Mouse (Mus musculus) colon, adult 2 months (tissue): ENCODE data around the gene Rtn3. TPM values are rescaled to one million over a fixed set of nuclear protein-coding genes. Genes with fewer than 3 reads are reported as not detected.

Experiments used
- polyA plus RNA-seq: library from polyadenylated mRNA; depleted of rRNA; stranded (reverse); fragments of >200 nt; gene quantifications from 2 replicates; pipeline ENCODE4 v1.2.3, GENCODE M21; 2012; rRNA removed

Gene Rtn3
- 74.8 and 101 TPM in 2 replicates for polyA plus RNA-seq

DNA sequence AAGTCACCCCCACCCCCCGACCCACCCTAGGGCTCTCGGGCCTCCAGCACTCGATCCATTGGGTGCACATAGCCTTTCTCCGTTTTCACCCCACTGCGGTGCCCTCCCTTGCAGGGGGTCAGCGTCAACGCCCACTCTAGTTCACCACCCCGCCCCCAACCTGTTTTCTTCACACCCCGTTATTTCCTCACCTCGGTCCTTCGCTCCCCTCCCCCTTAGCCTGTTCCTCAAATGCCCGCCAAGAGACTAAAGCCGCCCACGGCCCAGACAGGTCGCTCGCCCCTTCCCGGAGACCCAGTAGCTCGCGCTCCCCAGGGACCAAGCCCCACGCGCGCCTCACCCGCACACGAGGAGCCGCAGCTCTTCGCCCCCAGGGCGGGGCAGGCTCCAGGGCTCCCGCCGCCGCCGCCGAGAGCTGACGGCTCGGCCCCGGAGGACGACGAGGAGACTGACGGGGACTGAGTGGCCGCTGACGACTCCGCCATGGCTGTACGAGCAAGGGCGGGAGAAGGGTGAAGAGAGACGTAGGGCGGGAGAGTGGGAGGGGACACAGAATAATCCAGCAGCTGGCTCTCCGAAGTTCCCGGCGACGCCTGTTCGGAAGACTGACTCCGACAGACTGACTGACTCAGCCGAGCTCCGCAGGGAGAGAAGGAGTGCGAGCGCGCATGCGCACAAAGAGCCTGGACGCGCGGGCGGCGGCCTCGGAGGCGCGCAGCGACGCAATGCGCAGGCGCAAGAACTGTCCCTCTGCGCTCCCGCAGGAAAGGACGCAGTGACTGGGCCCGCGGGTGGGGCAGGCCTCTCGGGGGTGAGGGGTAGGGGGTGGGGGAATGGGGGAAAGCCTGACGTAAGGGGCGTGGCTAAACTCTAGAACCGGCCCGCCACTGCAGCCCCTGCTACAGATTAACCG, at the start of gene Rtn3:
TSS of gene Rtn3 (minus strand) at position 683 of the 913 bp plus-strand sequence.

DNA sequence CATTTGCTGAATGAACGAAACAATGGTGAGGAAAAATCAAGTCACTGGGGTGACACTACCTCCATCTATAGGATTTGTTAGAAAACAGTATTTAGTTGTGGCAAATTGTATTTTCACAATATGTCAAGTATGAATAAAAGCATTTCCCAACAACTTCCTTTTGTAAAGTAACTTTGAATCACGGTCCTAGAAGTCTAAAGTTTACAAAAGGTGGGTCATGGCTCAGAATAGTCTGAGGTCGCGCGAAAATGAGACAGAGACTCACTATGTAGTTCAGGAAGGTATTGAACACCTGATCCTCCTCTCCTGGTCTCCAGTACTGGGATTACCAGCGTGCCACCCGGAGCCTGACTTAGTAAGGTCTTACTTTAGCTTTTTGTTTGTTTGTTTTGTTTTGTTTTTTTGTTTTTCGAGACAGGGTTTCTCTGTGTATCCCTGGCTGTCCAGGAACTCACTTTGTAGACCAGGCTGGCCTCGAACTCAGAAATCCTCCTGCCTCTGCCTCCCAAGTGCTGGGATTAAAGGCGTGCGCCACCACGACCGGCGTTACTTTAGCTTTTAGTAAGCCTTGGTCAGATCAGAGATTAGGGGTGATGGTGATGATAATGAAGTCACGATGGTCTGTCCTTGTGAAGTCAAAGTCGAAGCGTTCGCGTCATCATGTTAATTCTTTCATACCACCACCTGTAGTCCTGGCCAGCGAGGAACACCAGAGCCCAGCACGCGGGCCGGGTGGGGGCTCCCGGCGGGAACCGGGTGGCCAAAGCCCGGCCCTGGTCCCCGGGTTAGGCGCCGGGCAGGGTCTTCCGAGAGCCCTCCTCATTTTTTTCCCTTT, 10.5 kb upstream of the Rtn3 start, which contains the start of gene Atl3:
TSS of gene Atl3 (plus strand) at position 689 of the 835 bp plus-strand sequence.

DNA sequence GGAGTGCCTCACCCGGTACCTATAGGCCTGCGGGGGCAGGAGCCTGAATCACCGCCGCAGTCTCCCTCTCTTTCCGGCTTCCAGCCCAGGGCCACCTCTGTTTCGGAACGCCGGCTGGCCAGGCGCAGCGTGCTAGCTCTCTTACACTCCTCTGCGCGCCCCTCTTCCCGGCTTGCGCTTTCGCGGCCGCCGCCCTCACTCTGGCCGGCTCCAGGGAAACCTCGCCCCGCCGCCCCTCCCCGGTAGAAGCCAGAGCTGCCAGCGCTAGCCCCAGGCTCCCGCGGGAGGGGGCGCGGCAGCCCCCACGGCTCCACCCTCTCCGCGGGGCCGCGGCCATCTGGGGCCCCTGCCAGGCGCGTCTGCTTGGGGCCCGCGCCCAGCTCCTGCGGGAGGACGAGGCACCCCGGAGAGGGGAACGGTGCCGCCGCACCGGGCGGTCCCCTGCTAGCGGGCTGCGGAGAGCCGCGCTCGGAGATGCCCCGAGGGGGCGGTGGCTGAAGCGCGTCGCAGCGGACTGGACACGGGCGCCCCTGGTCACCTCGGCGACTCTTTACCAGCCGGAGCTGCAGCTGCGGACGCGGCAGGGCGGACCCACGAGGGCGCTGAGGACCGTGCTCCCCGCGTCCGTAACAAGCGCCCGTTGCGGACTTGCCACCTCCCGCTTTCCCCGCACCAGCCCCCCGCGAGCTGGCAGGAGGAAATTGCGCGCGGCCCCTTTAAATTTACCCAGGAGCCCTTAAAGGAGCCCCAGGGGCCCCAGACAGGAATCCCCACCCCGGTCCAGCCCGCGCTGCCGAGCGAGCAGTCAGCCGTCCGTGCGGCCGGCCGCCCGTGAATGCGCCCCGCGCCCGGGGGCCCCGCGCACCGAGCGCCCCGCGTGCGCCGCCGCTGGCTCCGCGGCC, 66.0 kb downstream of the Rtn3 start, which contains the start of gene 2700081O15Rik:
TSS of gene 2700081O15Rik (plus strand) at position 792 of the 902 bp plus-strand sequence.

GRCm38 (mm10) chr19:7382903-7383865, 99.9 kb downstream of the Rtn3 start, which contains the start of gene Spindoc:
Gene Spindoc (minus strand): TSS chr19:7382994.

Other genes starting within 250 kb of the Rtn3 start
- gene Naa40, start 242.1 kb downstream of the Rtn3 start, polyA plus RNA-seq: 18.1 and 20.9 TPM in 2 replicates
- 2.2 and 2.6 TPM in 2 replicates for gene Rcor2, start 216.0 kb downstream of the Rtn3 start, polyA plus RNA-seq
- gene Mark2, start 141.4 kb downstream of the Rtn3 start, polyA plus RNA-seq: 192 and 221 TPM in 2 replicates
- gene Spindoc, start 100.3 kb downstream of the Rtn3 start, polyA plus RNA-seq: 18.5 and 22.0 TPM in 2 replicates
- gene 2700081O15Rik, start 65.7 kb downstream of the Rtn3 start, polyA plus RNA-seq: 21.6 and 22.2 TPM in 2 replicates
- gene Atl3, start 10.8 kb upstream of the Rtn3 start, polyA plus RNA-seq: 6.7 and 7.1 TPM in 2 replicates
- gene Pla2g16, start 74.2 kb upstream of the Rtn3 start, polyA plus RNA-seq: 20.4 and 21.3 TPM in 2 replicates
- 10.9 and 13.1 TPM in 2 replicates for gene Lgals12, start 123.9 kb upstream of the Rtn3 start, polyA plus RNA-seq
- gene Hrasls5, start 129.3 kb upstream of the Rtn3 start, polyA plus RNA-seq: 0.71 TPM in 1 of 2 replicates, not detected in the other
- gene Slc22a19, start 228.0 kb upstream of the Rtn3 start, polyA plus RNA-seq: not detected in 2 replicates